Mouse (Mus musculus): ENCODE measurements around the gene Slc25a18.
"Not testable (repeated sequence)": the region's sequence is repeated elsewhere in the genome, so short reads cannot be mapped to it uniquely, and the experiment has no call there.

The Slc25a18 gene

DNA sequence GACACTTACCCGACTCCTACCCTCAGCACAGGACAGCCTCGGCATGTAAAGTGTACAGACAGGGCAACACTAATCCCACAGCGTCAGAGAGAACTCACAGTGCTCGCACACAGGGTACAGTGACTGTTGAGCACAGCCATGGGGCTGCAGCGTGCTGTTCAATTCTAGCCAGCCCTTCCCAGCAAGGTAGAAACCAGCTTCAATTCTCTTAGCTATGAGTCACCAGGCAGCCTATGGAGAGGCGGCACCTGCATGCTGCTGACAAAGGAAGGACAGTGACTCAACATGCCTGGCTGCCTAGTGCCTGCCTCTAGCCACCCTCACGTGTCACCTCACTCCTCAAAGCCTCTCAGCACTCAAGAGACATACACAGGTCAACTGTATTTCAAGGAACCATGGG is 24.6 kb downstream of the Slc25a18 start:
- DNase-seq (ENCODE audit: low spot score), result no peak

DNA sequence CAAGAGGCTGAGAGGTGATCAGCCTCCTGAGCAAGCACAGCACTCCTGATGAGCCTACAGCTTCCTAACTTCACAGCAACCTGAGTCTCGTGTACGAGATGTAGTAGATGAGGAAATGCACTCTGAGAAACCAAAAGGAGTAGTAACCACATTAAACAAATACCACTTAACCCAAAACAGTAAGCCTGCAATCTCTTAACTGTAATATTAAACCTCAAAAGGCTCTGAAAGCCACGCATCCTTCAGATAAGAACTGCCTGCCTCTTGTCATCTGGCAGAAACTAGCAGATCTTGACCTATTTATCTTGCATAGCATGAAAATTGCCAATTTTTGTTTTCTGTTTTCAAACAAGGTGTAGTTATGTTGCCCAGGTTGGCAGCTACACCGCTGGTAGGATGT is 25.5 kb downstream of the Slc25a18 start:
- DNase-seq (ENCODE audit: low spot score), result no peak

DNA sequence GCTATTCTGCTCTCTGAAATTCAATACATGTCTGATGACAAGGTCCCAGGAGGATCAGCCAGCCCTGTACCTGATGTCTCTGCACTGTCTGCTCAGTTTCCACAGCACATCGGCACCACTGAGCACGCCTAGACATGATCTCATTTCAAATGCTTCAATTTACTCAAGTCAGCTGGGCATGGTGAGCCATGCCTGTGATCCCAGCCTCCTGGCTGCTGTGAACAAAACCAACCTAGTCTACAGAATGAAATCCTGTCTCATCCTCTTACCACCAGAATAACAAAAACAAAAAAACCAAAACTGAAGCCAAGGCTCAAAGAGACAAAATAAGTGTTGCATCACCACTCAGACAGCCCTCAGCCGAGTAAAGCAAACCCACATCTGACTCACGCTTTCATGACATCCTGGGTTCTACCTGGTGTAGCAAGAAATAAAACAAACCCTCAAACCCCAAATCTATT is 26.2 kb downstream of the Slc25a18 start:
- no peak for DNase-seq (ENCODE audit: low spot score)

DNA sequence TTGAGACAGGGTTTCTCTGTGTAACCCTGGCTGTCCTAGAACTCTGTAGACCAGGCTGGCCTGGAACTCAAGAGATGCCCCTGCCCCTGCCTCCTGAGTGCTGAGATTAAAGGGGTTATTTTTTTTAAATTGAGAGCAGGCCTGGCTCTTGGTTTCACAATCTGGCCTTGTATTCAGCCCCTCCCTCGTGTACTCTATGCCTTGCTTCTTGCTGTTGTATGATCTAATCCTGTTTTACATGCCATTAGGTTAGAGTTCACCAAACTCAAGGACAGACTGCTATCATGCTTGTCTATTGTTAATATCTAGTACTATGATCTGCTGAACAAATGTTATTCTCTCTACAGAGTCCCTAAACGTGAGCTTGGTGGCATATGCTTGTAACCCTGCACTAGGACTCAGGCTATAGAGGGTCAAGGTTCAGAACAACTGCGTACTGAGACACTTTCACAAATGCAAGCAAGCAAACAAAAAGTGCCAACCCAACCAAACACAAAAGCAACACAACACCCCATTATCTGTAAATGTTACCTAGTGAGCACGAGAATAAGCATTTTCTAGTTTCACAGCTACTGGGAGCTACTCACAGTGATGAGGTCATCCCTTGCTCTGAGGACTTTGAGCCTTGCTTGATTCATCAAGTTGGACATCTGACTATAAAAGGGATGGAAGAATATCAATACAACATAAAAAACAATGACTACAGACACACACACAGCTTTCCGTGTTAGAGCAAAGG is 33.8 kb downstream of the Slc25a18 start:
- DNase-seq (ENCODE audit: low spot score), result no peak

DNA sequence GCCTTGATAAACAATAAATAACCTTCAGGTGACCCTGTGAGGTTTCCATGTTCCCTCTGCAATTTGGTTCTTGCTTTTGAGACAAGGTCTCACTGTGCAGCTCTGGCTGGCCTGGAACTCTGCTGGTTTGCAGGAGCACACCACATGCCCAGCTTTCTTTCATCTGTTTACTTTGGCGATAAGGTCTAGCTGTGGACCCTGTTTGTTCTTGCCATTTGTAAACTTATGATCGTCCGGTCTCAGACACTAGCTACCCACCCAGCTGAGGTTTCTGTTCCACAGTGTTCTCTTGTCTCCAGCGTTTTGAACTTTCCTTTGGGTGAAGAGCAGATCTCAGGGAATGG is 34.3 kb downstream of the Slc25a18 start:
- DNase-seq (ENCODE audit: low spot score), result peak; percentile 73

DNA sequence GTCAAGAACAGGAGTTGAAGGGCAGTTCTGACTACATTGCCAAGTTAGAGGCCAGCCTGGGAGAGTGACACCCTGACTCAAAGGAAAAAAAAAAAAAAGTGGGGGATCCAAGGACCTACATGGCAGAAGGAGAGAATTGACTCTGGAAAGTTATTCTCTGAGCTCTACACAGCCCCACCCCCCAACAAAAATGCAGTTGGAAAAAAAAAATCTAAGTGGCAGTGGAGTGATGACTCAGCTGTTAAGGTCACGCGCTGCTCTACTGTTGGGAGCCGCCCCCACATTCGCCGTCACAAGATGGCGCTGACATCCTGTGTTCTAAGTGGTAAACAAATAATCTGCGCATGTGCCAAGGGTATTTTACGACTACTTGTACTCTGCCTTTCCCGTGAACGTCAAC is 38.6 kb downstream of the Slc25a18 start:
- DNase-seq (ENCODE audit: low spot score), result not testable (repeated sequence)

DNA sequence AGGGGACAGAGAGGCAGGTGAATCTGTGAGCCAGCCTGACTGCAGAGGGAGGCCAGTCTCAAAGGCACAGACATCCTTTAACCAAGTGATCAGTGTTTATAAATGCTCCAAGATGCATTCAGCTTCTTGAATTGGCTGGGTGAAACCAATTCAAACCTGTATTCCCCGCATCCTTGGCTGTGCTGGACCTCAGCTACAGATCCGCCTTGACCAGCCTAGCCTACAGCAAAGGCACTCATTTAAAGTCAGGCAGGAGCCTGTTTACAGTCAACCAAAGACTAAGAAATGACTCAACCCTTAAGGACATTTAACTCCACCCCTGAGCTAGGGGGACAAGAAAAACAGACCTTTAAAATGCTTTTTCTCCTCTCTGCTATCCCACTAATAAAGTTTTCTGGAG is 45.9 kb downstream of the Slc25a18 start:
- no peak for DNase-seq (ENCODE audit: low spot score)

DNA sequence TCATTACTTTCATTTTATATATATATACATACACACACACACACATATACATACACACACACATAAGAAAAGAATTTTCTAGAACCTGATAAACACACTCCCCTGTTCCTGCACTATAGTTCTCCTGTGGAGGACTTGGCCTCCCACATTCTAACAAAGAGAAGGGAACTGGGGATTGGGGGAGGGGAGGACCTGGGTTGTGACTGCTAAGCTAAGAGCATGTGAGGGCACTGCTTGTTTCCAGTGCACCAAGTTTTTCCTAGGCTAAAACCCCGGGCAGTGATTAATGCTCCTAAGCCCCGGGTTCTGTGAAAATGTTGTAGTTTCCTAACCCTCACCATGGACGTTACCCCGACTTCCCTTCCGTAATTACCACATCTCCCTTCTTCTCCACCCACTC is 46.8 kb downstream of the Slc25a18 start:
- no peak for DNase-seq (ENCODE audit: low spot score)

DNA sequence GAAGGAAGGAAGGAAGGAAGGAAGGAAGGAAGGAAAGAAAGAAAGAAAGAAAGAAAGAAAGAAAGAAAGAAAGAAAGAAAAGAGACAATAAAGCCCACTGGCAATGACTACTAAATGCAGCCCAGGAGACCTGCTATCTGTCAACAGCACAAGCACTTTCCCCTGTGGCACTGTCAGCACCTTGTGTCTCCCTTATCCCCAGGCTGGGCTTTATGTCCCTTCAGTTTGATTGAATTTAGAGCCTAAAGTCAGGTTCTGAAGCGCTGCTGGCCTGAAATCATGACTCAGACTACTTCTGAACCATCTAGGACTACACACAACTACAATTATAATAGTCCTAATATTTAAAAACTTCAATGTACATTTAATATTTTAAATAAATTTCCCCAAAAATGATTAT is 47.6 kb downstream of the Slc25a18 start:
- DNase-seq (ENCODE audit: low spot score), result no peak

DNA sequence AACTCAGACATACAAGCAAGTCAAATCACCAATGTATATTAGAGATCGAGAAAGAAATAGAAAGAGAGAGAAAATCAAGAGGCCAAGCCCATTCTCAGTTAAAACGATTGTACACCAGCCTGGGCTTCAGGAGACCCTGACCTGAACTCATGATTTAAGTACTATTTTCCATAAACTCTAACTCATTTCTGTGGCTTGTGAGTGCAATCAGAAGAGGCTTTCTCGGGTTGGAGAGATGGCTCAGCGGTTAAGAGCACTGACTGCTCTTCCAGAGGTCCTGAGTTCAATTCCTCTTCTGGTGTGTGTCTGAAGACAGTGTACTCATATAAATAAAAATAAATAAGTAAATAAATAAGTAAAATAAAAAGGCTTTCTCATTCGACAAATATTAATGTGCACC is 48.3 kb downstream of the Slc25a18 start:
- DNase-seq (ENCODE audit: low spot score), result no peak

DNA sequence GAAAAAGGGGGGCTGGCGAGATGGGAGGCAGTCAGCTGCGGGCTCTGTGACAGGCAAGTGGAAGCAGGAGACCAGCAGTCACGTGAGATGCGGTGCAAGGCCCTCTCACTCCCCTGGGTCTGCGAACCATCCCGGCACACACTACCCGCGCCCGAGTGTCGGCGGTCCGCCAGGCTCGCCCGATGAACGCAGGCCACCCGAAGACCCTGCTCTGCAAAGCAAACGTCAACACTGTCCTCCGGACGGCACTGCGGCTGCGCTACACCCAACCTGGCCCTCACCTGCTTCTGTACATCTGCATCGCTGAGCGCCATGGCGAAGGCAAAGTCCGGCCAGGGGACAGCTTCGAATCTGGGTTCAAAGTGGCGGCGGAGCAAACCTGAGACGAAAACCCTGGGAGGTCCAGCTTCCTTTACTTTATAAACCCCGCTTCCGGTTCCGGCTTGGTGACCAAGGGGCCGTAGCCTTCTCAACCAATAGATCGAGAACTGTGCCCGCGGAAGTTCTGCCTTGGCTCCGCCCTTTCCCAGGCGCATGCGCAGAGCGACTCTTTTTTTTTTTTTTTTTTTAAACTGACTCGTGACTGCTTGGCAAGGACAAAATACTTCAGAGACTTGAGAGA is 49.0 kb downstream of the Slc25a18 start, which contains the start of gene Atp6v1e1:
Gene Atp6v1e1, minus strand, starts transcription at position 487 of the 622 bp plus-strand sequence.
- peak; percentile 96 for DNase-seq (ENCODE audit: low spot score)

DNA sequence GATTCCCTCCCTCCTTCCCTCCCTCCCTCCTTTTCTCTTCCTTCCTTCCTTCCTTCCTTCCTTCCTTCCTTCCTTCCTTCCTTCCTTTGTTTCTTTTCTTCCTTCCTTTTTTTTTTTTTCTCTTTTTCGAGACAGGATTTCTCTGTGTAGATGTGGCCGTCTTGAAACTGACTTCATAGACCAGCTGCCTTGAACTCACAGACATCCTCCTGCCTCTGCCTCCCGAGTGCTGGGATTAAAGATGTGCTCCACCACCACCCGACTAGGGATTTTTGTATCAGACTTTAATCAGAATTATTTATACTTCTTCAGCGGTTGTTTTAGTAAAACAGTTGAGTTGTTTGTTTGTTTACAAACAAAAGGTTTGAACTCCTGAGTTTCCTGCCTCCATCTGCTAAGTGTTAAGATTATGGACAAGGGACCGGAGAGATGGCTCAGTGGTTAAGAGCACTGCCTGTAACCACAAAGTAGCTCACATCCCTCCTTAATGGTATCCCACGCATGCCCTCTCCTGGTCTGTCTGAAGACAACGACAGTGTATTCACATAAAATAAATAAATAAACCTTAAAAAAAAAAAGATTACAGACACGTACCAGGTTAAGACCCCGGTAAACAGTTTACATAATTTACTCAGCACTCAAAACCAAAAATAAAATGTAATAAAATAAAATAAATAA is 49.7 kb downstream of the Slc25a18 start:
- DNase-seq (ENCODE audit: low spot score), result no peak

DNA sequence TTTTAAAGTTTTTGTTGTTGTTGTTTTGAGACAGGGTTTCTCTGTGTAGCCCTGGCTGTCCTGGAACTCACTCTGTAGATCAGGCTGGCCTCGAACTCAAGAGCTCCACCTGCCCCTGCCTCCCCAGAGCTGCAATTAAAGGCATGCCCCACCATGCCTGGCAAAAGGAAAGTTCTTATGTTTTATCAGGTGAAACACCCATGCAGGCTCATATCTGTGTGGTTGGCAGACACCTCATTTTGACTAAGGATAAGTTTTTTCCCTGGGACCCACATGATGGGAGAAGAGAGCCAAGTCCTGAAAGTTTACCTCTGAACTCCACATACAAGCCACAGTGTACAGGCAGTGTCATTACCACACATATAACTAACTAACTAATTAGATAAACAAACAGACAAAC is 56.7 kb downstream of the Slc25a18 start:
- DNase-seq (ENCODE audit: low spot score), result no peak

DNA sequence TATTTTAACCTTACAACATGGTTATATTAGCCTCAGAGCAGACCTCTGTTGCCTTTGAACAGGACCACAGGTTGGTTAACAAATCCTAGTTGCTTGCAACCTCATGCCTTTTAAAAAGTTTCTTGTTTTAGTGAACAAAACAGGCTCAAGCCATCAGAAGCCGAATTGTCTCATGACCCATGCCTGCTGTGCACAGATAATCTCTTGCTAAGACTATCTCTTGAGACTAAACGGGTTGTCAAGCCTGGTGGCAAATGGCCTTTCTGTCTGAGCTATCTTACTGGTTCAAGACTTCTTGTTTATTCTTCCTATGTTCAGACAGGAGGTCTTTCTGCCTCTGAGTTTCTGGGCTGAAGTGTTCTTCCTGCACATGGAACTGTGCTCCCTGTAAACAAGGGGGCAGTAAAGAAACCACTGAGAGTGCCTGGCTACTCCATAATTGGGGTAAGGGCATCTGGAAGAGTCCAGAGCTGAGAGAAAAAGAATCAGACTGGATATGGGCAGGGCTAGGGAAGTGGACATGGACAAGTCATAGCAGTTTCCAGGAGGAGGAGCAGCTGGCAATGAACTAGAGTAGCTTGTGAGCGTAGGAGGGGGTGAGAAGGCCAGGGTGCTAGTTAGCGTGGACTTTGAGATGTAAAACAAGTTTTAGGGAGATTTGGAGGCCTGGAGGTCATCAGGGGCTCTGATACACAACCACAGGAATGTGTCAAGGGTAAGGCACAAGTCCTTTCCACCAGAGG is 57.7 kb downstream of the Slc25a18 start:
- no peak for DNase-seq (ENCODE audit: low spot score)

DNA sequence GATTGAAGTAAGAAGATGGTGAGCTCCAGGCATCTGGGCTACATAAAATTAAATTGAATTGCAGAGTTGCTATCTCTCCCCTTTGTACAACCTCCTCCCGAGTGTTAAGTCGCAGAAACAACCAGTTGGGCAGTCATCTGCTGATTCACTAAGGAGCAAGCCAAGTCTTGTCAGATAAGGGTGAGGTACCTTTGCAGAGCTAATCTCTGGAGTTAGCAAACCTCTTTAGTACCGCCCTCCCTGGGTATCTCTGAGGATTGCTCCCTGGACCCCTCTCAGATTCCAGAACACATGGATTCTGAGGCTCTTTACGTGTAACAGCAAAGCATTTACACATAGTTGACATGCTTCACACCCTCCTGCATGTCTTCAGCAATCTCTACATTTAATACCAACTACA is 58.7 kb downstream of the Slc25a18 start:
- no peak for DNase-seq (ENCODE audit: low spot score)

DNA sequence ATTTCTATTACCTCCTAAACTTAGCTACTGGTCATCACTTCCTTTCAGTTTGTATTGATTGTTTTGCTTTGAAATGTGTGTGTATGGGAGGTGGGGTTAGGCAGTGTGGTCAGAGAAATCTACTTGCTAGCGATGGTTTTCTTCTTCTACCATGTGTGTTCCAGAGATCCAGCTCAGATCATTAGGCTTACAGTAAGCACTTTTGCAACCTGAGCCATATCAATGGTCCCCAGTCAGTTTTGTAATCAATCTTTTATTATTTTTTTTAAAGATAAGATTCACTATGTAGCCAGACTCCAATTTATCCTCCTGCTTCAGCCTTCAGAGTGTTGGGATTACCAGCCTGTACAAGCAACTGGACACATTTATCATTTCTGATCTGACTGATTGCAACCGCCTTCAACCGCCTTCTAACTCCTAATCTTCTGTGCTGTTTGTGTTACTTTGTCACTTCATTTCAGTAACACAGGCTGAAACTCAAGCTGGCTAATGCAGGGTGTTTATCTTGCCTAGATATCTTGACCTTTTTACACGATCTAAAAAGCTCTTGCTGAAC is 61.5 kb downstream of the Slc25a18 start:
- DNase-seq (ENCODE audit: low spot score), result no peak

DNA sequence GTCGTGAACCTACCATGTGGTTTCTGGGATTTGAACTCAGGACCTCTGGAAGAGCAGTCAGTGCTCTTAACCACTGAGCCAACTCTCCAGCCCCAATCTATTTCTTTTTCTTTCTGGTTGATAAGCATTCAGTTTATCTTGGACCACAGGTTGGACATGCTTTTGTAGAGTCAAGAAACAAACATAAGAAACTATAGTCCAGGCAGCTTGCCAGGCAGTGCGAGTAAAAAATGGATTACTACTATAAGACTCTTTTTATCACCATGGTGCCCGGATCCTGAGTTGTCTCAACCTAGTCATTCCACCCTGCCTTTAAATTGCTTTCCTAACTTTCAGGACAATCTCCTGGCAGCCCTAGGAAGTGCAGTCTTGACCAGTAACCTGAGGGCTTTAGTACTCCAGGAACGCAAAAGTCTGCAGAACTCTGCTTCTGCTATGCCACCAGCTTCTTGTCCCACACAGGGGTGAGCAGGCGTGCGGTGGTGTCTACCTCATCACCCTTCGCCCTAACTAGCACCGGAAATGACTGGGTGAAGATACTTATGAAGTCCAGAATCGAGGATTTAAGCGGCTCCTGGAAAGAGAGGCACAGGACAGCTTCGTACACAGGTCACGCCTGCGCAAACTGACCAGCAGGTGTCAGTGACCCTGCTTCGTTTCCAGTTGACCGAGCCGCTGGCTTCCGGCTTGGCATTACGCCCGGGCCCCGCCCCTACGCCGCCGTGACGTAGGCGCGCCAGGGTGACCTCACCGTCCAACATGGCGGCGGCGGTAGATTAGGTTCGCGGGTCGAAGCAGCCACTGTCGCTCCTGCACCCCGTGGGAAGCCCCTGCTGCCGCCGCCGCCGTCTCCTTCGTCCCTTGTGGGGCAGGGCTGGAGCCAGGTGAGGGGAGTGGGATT is 62.3 kb downstream of the Slc25a18 start, which contains the start of gene Bcl2l13:
Gene Bcl2l13, plus strand, starts transcription at position 739 of the 901 bp plus-strand sequence.
- peak; percentile 96 for DNase-seq (ENCODE audit: low spot score)

DNA sequence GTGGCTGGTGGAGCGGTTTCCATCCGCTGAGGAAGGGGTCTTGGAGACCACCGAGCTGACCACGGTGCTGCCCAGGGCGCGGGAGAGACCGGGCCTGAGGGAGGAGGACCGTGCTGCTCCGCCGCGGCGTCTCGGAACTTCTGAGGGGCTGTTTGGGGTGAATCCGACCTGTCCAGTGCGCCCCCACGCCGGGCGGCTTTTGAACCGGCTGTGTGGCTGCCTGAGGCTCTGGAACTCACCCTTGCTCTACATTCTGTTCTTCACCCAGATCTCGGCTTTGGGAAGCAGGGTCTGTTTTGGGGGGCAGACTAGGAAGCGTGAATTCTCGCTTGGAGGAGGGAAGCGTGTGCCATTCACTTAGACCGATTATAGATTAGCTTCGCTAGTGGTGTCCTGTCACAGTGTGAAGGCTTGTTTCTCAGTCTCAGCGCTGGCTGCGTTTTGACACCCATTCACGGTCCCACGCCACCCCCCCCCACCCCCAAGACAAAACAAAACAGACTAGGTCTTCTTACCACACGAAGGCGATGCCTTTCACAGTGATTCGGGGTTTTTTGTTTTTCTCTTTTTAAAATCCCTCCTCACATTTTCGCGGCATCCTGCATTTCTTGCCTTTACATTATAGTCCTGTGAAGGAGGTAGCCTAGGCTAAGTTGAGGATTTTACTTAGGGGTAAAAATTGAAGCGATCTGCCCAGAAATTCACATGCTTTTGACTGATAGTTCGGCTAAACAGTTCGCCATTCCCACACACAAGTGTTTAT is 63.2 kb downstream of the Slc25a18 start:
- DNase-seq (ENCODE audit: low spot score), result peak; percentile 37

DNA sequence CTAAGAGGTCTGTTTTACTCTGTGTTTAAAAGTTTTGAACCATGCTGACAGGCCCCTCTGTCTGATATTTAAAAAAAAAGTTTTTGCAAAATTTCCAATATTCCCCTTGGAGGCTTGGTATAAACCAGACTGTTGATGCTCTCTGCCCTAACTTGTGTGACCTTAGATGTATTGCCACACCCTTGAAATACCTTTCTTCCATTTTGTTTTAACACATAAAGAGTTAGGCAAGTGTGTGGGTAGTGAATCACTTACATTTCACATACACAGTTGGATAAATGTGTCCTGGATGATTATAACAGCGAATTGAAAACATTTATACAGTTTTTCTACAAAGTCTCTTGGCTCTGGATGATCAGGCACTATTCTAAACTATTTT is 63.8 kb downstream of the Slc25a18 start:
- no peak for DNase-seq (ENCODE audit: low spot score)

DNA sequence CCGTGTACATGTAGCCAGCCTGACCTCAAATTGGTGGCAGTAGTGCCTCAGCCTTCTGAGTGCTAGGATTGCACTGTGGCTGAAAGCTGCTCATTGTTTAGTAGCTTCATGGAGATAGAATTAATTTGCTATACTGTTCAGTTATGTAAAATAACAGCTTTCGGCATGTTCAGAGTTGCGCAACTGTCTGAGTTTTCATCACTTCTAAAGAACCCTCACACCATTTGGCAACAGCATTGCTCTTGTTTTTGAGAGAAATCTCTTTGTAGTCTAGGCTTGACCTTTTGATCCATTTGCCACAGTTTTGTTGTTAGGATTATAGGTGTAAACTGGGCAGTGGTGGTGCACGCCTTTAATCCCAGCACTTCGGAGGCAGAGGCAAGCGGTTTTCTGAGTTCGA is 66.9 kb downstream of the Slc25a18 start:
- no peak for DNase-seq (ENCODE audit: low spot score)
